Mouse (Mus musculus): ENCODE measurements around the gene Prdm16.

GRCm38 (mm10) chr4:154392641-154393040 lies 244.0 kb downstream of the Prdm16 start:
- TF ChIP-seq HCFC1 (IDR thresholded peaks at IDR 0.05; ENCODE audit: borderline replicate concordance, insufficient read depth, low read length) (no peak), MAFK (IDR thresholded peaks at IDR 0.05; ENCODE audit: insufficient read depth, low read depth, low read length) (no peak)
